Mouse (Mus musculus): ENCODE data around the gene Snx29.

DNA sequence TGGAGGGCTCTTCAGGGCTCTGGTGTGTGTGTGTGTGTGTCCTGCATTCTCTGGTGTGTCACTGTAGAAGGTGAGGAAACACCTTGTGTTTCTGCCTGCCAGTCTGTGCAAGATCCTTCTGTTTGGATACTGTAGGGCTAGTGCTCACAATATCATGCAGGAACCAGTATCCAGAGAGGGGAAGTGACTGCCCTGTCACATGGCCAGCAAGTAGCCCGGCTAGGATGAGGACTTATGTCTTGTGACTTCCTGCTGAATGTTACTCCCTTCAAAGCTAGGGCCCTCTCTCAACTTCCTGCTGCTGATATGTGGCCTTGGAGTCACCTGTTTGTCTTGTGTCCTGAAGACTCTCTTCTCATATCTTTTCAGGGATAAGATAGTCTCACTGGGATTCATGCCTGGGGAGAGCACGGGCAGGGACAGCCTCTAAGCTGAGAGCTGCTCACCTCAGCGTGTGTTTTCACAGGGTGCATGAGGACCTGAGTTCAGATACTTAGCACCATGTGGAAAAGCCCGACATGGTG, 20.6 kb downstream of the Snx29 start:
- no peak for TF ChIP-seq POLR2A (IDR thresholded peaks at IDR 0.05; ENCODE audit: insufficient read depth, low read depth, low read length)
- TF ChIP-seq CTCF (IDR thresholded peaks at IDR 0.05; ENCODE audit: insufficient read depth, low read depth, low read length) = no peak
